Mouse (Mus musculus): ENCODE measurements around the gene Serpinb6d.

- no peak for TF ChIP-seq CTCF (IDR thresholded peaks at IDR 0.05; ENCODE audit: low read depth, low read length)
- TF ChIP-seq POLR2A (IDR thresholded peaks at IDR 0.05; ENCODE audit: borderline replicate concordance, low read depth, low read length) = no peak
Observed at GRCm38 (mm10) chr13:33622921-33623320, 38.3 kb upstream of the Serpinb6d start.
